Mouse (Mus musculus): ENCODE results near the gene Cdk15.

Gene Cdk15

DNA sequence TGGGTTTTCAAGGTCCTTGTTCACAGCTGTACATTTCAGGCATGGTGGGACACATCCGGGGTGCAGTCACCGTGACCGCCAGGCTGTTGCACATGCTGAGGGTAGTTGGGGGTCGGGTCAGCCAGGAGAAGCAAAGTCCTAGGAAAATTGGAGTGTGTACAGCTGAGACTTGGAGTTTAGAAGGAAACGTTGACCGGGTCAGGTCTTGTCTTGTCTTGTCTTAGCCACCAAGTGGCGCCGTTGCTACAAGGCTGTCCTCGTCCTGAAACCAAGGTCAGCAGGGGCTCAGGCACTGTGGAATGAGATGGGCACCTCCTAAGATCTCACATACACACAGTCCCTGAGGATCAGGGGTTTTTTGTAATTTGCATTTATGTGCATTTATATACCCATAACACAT lies 9.1 kb upstream of the Cdk15 start:
- peak; percentile 34 for DNase-seq (ENCODE audit: low read depth, low spot score)
- H3K36me3 ChIP-seq (ENCODE audit: control insufficient read depth, insufficient read depth, low read length, poor library complexity, severe bottlenecking), result no peaks in the 10 kb centered on the region
- 0 out of 2 replicates have a peak, but pooled peaks cover 3% of the 10 kb centered on the region for H3K27me3 ChIP-seq (ENCODE audit: control insufficient read depth, insufficient read depth, low read length, poor library complexity, severe bottlenecking)

DNA sequence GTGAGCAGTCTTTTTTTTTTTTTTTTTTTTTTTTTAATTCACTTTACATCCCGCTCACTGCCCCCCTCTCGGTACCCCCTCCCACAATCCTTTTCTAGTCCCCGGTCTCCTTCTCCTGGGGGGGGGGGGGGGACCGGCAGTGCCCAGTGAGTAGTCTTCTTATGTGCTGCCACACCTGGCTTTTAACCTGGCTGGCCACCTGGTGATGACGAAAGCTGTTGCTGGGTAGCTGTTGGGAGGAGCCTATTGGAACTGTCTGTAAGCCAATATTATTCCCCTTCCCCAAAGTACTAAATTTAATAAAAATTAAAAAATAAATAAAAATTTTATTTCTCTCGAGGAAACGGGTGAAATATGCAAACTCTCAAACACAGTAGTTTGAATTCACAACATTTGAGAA lies 3.9 kb upstream of the Cdk15 start:
- Histone ChIP-seq H3K27me3 (ENCODE audit: control insufficient read depth, insufficient read depth, low read length, poor library complexity, severe bottlenecking) (0 out of 2 replicates have a peak, but pooled peaks cover 3% of the 10 kb centered on the region), H3K36me3 (ENCODE audit: control insufficient read depth, insufficient read depth, low read length, poor library complexity, severe bottlenecking) (no peaks in the 10 kb centered on the region)
- DNase-seq (ENCODE audit: low read depth, low spot score), result peak; percentile 15

DNA sequence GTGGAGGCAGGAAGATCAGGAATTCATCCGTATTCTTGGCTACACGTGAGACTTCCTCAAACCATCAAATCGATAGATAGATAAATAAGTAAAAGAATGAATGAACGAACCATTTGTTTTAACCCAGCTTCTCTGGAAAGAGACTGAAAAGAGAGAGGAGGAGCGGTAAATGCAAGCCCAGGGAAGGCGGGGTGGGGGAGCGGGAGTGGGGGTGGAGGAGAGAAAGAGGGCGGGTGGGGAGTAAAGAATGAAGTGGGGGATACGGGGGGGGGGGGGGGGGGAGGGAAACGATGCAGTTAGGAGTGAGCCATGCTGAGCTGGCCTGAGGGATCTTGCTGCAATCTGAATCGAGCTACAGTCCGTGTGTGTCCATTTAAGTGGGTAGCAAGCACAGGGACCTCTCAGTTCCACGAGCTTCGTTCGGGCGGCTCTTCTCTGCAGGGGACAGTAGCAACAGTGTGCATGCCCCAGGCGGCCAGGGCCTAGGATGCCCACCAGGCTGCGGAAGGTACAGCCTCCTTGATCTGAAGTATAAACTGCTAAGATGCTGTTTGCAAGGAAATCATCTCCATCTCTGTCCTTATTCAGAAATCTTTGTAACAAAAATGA lies 3.3 kb upstream of the Cdk15 start:
- DNase-seq (ENCODE audit: low read depth, low spot score), result no peak
- 0 out of 2 replicates have a peak, but pooled peaks cover 3% of the 10 kb centered on the region for H3K27me3 ChIP-seq (ENCODE audit: control insufficient read depth, insufficient read depth, low read length, poor library complexity, severe bottlenecking)
- H3K36me3 ChIP-seq (ENCODE audit: control insufficient read depth, insufficient read depth, low read length, poor library complexity, severe bottlenecking), result no peaks in the 10 kb centered on the region

DNA sequence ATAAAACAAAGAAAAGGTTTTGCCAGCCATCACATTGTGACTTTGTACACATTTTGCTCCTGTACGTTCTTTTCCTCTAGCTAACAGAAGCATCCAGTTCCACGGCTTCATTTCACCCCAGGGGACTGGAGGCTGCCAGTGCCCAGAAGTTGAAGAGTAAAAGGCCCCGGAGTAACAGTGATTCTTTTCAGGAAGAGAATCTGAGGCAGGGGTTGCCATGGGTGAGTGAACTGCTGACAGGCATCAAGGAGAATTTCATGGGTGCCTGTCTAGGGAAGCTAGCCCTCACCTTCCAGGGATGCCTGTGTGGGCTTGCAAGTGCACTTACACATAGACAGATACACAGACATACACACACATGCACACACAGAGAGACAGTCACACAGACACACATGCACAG lies 1.0 kb downstream of the Cdk15 start:
- DNase-seq (ENCODE audit: low read depth, low spot score), result no peak
- Histone ChIP-seq H3K36me3 (ENCODE audit: control insufficient read depth, insufficient read depth, low read length, poor library complexity, severe bottlenecking) (no peaks in the 10 kb centered on the region), H3K27me3 (ENCODE audit: control insufficient read depth, insufficient read depth, low read length, poor library complexity, severe bottlenecking) (no peaks in the 10 kb centered on the region)

DNA sequence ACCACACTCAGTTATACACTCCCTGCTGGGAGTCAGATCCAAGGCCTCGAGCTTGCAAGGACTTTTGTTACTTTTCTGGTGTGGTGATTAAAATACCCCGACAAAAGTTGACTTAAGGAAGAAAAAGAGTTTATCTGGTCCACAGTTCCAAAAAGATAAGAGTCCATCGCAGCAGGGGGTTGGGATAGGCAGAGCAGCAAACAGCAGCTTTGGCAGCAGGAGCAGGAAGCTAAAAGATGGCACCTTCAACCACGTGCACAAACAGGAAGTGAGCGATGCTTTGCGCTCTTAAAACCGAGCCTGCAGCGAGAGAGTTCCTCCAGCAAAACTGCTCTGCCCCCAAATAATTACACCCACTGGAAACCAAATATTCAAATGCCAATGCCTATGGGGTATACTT lies 12.2 kb downstream of the Cdk15 start:
- H3K27me3 ChIP-seq (ENCODE audit: control insufficient read depth, insufficient read depth, low read length, poor library complexity, severe bottlenecking), result no peaks in the 10 kb centered on the region
- no peaks in the 10 kb centered on the region for H3K36me3 ChIP-seq (ENCODE audit: control insufficient read depth, insufficient read depth, low read length, poor library complexity, severe bottlenecking)
- DNase-seq (ENCODE audit: low read depth, low spot score), result no peak

DNA sequence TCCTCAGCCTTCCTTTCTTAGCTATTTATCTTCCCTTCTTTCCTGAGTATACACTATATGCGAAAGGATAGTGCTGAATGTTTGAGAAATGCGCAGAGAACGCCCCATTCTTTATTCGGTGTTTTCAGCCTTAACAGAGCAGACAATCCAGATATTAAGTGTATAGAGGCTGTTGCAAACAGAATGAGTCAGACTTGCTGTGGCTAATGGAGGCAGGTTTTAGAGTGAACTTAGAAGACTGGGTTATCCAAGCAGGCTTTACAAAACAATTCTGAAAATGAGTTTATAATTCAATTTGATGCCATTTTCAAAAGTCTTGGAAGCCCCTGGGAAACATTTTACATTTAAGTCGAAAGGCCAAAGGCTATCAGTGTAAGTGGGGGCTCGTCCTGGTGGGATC lies 12.8 kb downstream of the Cdk15 start:
- H3K27me3 ChIP-seq (ENCODE audit: control insufficient read depth, insufficient read depth, low read length, poor library complexity, severe bottlenecking), result no peaks in the 10 kb centered on the region
- DNase-seq (ENCODE audit: low read depth, low spot score), result no peak
- no peaks in the 10 kb centered on the region for H3K36me3 ChIP-seq (ENCODE audit: control insufficient read depth, insufficient read depth, low read length, poor library complexity, severe bottlenecking)

DNA sequence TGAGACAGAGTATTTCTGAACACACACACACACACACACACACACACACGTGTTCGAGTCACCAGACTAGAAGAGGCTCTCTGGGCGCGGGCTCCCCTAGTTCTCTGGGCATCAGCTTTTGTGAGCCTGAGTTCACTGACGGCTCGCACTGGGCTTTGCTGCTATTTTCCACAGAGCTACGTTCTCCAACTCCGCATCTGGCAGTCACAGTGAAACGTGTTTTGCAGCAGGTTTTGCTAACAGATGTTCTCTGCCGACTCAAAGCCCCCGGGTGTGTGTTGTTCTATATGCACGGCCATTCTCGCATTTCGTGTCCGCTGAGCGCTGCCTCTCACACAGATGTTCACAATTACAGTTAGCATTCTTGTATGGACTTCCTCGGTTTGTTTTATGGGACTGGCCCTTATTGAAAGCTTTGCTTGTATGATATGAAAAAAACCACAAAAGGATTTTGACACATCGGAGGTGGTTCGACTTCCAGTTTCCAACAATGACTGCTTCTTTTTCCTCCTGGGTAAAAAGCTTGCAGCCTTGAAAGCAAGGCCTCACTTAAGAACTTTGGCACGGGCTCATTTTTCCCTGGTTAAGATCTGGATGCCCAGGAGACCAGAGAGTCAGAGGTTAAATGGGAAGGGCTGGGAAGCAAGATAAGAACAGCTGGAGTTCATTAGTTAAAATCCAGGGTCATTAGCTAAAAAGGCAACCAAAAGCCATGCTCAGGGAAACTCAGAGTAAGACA lies 13.4 kb downstream of the Cdk15 start:
- Histone ChIP-seq H3K27me3 (ENCODE audit: control insufficient read depth, insufficient read depth, low read length, poor library complexity, severe bottlenecking) (no peaks in the 10 kb centered on the region), H3K36me3 (ENCODE audit: control insufficient read depth, insufficient read depth, low read length, poor library complexity, severe bottlenecking) (no peaks in the 10 kb centered on the region)
- no peak for DNase-seq (ENCODE audit: low read depth, low spot score)

DNA sequence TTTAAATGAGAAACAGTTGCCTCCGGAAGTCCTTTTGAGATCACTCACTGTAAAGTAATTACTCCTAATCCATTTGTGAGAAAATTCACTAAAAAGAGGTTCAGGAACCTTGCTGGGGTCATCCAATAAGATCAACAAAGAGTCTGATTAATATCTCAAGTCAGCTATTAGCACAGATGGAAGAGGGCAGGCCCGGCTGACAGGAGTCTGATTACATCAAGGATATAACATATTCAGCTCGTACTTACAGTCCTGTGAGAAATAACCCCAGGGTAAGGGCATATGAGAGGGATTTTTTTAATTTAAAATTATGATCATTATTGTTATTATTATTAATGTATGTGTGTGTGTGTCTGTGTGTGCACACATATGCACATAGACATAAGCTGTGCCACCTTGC lies 15.5 kb downstream of the Cdk15 start:
- Histone ChIP-seq H3K36me3 (ENCODE audit: control insufficient read depth, insufficient read depth, low read length, poor library complexity, severe bottlenecking) (no peaks in the 10 kb centered on the region), H3K27me3 (ENCODE audit: control insufficient read depth, insufficient read depth, low read length, poor library complexity, severe bottlenecking) (no peaks in the 10 kb centered on the region)
- no peak for DNase-seq (ENCODE audit: low read depth, low spot score)

DNA sequence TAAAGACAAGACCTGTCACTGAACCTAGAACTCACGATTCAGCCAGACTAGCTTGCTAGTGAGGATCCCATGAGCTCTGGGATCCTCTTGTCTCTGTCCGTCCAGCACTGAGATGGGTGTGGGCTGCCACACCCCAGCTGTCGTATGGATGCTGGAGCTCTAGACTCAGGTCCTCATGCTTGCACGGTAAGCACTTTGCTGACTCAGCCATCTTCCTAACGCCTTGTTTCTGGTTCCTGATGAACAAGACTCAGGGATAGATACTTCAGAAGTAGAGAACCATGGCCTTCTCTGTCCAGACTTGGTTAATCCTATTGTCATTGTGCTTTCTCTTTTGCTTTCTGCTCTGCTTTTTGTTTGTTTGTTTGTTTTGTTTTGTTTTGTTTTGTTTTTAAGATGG lies 29.2 kb downstream of the Cdk15 start:
- no peaks in the 10 kb centered on the region for H3K36me3 ChIP-seq (ENCODE audit: control insufficient read depth, insufficient read depth, low read length, poor library complexity, severe bottlenecking)
- no peaks in the 10 kb centered on the region; the same call in 1 of the 2 replicates for H3K27me3 ChIP-seq (ENCODE audit: control insufficient read depth, insufficient read depth, low read length, poor library complexity, severe bottlenecking)
- no peak for DNase-seq (ENCODE audit: low read depth, low spot score)

DNA sequence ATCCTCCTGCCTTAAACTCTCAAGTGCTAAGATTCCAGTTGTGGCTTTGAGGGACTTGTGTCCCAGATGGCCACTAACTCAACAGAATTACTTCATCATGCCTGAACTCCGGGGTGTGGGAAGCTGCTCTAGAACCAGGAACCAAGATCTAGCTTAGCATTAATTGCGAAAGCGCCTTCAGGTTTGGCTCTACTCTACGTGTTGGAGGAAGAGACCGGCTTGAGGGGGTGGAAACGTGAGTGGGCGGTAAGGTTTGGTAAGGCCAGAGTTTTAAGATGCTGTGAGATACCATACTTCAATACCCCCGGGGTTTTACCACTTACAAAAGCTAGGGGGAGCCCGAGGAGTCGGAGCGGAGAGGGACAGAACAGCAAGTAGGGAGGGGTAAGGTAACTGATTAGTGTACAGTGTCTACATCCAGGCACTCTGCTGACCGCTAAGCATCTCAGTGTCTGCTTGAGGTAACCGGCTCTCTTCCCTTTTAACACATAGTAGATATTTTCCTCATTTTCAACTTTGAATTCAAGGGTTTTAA lies 29.7 kb downstream of the Cdk15 start:
- no peaks in the 10 kb centered on the region; the same call in 1 of the 2 replicates for H3K27me3 ChIP-seq (ENCODE audit: control insufficient read depth, insufficient read depth, low read length, poor library complexity, severe bottlenecking)
- DNase-seq (ENCODE audit: low read depth, low spot score), result peak; percentile 16
- H3K36me3 ChIP-seq (ENCODE audit: control insufficient read depth, insufficient read depth, low read length, poor library complexity, severe bottlenecking), result no peaks in the 10 kb centered on the region

DNA sequence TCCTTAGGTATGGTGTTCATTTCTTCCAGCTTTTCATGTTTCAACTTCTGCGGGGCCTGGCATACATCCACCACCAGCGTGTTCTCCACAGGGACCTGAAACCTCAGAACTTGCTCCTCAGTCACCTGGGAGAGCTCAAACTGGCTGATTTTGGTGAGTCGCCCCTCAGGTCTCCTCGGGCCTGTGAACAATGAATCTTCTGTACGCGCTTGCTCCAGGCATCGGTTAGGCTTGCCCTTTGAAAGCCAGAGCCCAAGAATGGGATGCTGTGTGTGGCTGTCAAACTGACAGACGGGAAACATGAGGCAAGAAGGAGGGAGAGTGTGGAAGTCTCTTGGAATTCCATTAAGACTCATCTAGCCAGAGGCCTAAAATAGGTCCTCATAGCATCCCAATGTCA lies 31.0 kb downstream of the Cdk15 start:
- Histone ChIP-seq H3K36me3 (ENCODE audit: control insufficient read depth, insufficient read depth, low read length, poor library complexity, severe bottlenecking) (no peaks in the 10 kb centered on the region), H3K27me3 (ENCODE audit: control insufficient read depth, insufficient read depth, low read length, poor library complexity, severe bottlenecking) (no peaks in the 10 kb centered on the region; the same call in 1 of the 2 replicates)
- no peak for DNase-seq (ENCODE audit: low read depth, low spot score)

DNA sequence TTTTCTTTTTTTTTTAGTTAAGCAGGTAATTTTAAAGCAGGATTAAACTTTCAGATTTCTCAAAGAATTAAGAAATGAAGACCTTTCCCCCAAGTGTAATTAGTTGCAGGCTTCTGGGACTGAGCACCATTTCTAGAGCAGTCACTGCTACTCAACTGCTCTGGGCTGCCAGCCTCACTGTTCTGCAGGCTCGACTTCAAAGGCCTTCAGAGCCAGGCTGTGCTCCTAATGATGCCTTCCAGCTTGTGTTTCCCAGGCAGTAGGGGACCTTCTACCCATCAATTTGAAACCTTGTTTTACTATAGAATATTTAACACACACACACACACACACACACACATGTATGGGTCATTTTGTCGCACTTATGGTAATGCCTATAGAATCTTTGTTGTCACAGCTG lies 34.9 kb downstream of the Cdk15 start:
- H3K27me3 ChIP-seq (ENCODE audit: control insufficient read depth, insufficient read depth, low read length, poor library complexity, severe bottlenecking), result no peaks in the 10 kb centered on the region; the same call in 1 of the 2 replicates
- no peak for DNase-seq (ENCODE audit: low read depth, low spot score)
- no peaks in the 10 kb centered on the region for H3K36me3 ChIP-seq (ENCODE audit: control insufficient read depth, insufficient read depth, low read length, poor library complexity, severe bottlenecking)

DNA sequence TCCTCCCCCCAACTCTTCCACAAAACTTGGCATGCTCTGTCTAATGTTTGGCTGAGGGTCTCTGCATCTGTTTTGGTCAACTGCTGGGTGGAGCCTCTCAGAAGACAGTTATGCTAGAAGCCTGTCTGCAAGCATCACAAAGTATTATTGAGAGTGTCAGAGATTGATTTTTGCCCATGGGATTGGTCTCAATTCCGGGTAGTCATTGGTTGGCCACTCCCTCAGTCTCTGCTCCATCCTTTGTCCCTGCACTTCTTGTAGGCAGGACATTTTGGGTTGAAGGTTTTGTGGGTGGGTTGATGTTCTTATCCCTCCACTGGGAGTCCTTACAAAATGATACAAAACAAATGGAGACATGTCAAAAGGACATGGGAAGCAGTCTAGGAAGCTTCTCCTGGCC lies 39.1 kb downstream of the Cdk15 start:
- no peak for DNase-seq (ENCODE audit: low read depth, low spot score)
- Histone ChIP-seq H3K27me3 (ENCODE audit: control insufficient read depth, insufficient read depth, low read length, poor library complexity, severe bottlenecking) (no peaks in the 10 kb centered on the region), H3K36me3 (ENCODE audit: control insufficient read depth, insufficient read depth, low read length, poor library complexity, severe bottlenecking) (no peaks in the 10 kb centered on the region)

DNA sequence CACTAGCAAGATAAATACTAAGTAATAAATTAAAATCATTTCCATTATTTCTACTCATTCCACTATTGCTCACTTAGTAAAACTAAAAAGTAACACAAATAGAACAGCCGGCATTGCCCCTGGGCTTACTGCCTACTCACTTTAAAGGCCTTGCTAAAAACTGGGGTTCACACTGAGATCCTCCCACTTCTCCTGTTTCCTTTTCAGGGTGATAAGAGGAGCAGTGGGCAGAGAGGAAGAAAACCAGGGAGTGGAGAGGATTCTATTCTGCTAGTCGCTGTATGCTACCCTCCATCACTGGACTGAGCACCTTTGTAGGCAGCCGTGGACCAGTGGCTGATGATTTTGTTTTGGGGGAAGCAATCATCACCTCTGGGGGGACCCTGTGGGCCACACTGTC lies 40.5 kb downstream of the Cdk15 start:
- Histone ChIP-seq H3K36me3 (ENCODE audit: control insufficient read depth, insufficient read depth, low read length, poor library complexity, severe bottlenecking) (no peaks in the 10 kb centered on the region), H3K27me3 (ENCODE audit: control insufficient read depth, insufficient read depth, low read length, poor library complexity, severe bottlenecking) (no peaks in the 10 kb centered on the region)
- no peak for DNase-seq (ENCODE audit: low read depth, low spot score)

DNA sequence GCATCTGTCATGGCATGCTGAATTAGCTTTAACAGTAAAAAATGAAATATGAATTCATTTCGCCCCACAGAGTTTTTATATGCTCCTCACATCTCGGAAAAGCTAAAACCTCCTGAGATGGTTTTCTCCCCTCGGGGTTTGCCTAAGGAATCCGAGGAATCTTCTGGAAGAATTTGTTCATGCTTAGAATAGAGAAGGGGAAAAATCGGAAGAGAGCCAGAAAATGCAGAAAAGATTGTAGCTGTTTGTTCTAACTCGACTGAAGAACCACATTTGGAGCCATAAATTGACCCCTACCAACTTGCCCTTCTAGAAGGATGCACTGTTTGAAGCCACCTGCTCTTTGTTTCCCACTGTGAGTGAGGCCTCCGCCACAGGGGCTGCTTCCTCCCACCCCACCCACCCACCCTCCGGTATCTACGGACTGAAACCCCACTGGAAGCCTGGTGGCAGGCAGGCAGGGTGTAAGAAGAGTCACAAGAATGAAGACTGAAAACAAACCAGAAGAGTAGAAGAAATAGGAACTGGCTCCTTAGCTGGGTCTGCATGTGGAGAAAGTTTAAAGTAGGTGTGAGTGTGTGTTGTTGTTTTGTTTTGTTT lies 41.9 kb downstream of the Cdk15 start:
- DNase-seq (ENCODE audit: low read depth, low spot score), result no peak
- Histone ChIP-seq H3K27me3 (ENCODE audit: control insufficient read depth, insufficient read depth, low read length, poor library complexity, severe bottlenecking) (no peaks in the 10 kb centered on the region), H3K36me3 (ENCODE audit: control insufficient read depth, insufficient read depth, low read length, poor library complexity, severe bottlenecking) (no peaks in the 10 kb centered on the region)
